Mouse (Mus musculus): ENCODE data around the gene Nectin2.
"Not testable (repeated sequence)": the region's sequence is repeated elsewhere in the genome, so short reads cannot be mapped to it uniquely, and the experiment has no call there.

Nectin2 gene

DNA sequence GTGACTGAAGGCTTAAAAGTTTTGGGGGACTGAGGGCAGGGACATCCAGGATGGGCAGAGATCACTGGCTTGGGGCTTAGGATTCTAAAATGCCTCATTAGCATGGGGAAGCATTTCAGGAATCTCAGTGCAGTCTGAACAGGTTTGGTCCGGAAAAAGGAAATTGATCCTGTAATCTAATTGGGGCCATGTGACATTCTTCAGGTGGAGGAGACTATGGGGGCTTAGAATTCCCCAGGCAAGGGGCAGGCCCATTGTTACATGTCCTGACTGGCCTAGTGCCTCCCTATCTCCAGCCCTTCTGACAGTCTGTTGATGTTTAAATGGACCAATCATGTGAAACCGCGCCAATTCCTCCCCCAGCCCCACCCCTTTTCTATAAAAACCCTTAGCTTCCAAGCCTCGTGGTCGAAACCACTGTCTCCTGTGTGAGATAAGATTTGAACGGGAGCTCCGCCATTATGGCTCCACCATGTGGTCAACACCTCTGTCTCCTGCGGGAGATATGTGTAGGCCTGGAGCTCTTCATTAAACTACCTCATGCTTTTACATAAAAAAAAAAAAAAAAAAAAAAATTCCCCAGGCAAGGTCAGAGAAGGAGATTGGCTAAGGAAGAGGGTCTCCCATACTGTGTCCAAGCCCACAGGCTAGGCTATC lies 63.2 kb downstream of the Nectin2 start:
- DNase-seq (ENCODE audit: low spot score): not testable (repeated sequence)

GRCm38 (mm10) chr7:19686521-19686920 lies 63.8 kb downstream of the Nectin2 start:
- no peak for DNase-seq (ENCODE audit: low spot score)

DNA sequence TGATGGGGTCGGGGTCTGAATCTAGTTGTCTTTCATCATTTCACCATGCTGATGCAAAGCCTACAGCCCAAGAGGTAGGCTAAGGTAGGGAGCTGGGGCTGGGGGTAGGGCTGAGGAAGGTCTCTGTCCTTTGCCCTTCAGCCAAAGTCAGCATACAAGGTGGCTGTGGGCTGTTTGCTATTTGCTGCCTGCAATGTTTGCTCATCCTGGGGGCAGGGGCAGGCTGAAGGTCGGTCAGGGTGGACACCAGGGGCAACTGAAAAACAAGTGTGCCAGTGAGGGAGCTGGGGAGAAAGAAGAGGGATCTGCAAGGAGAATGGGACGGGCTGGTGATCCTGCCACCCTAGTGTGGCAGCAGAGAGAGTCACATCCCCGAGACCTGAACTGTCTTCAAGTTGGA lies 64.9 kb downstream of the Nectin2 start:
- DNase-seq (ENCODE audit: low spot score): no peak

- no peak for DNase-seq (ENCODE audit: low spot score)
Measured at GRCm38 (mm10) chr7:19683771-19684201, 66.5 kb downstream of the Nectin2 start.

DNA sequence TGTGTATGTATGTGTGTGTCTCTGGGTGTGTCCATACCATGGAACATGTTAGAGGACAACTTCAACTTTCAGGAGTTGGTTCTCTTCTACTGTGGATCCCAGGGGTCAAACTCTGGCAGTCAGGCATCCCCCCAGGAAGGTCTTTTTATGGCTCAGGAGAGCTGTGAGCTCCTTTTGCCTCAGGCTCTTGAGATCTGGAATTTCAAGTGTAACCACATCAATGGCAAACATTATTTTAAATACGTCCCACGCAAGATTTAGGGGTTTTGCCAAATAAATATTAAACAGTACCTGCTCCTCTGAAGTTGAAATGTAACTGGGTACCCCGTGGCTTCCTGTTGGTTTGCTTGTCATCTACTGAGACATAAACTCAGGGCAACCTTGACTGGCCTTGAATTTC lies 67.3 kb downstream of the Nectin2 start:
- DNase-seq (ENCODE audit: low spot score): no peak

- no peak for DNase-seq (ENCODE audit: low spot score)
Measured at GRCm38 (mm10) chr7:19681202-19681694, 69.0 kb downstream of the Nectin2 start, which contains the start of the genes Gm44805 and Apoc4. TSS of gene Gm44805 (minus strand) at chr7:19681423. TSS of gene Apoc4 (minus strand) at chr7:19681479.

- no peak for DNase-seq (ENCODE audit: low spot score)
Measured at GRCm38 (mm10) chr7:19680702-19681101, 69.6 kb downstream of the Nectin2 start.

DNA sequence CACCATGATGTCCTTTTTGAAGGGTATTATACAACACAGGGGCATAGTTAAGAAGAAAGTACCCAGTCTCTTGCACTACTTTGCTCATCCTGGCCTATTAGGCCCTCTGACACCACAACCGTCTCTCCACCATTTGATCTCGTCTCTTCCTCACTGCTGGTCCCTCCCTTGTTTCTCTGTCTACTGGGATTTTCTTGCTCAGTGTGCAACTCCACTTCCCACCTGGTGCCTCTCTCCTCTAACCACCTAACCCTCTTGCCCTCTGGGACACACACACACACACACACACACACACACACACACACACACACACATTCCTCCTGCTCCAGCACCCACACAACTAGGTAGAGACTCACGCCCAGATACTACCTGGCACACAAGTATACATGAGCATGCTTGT lies 71.4 kb downstream of the Nectin2 start:
- no peak for DNase-seq (ENCODE audit: low spot score)

GRCm38 (mm10) chr7:19677872-19678271 lies 72.4 kb downstream of the Nectin2 start, which contains the start of gene Apoc2:
TSS of gene Apoc2 (minus strand) at chr7:19677941.
- no peak for DNase-seq (ENCODE audit: low spot score)

- DNase-seq (ENCODE audit: low spot score): no peak
Measured at GRCm38 (mm10) chr7:19676662-19677061, 73.6 kb downstream of the Nectin2 start.

DNA sequence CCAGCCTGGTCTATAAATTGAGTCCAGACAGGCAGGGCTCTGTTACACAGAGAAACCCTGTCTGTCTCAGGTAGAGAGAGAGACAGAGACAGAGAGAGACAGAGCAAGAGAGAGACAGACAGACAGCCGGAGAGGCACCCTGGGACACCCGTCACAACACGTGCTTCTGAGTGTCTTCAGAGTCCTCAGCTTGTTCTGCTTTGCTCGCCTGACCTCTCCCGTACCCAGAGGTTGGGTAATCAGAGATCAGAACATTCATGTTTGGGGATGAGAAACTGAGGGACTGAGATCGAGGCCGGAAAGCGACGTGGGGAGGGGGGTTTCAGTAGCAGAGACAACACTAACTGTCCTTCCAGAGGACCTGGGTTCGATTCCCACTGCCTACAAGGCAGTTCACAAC lies 74.5 kb downstream of the Nectin2 start:
- no peak for DNase-seq (ENCODE audit: low spot score)

DNA sequence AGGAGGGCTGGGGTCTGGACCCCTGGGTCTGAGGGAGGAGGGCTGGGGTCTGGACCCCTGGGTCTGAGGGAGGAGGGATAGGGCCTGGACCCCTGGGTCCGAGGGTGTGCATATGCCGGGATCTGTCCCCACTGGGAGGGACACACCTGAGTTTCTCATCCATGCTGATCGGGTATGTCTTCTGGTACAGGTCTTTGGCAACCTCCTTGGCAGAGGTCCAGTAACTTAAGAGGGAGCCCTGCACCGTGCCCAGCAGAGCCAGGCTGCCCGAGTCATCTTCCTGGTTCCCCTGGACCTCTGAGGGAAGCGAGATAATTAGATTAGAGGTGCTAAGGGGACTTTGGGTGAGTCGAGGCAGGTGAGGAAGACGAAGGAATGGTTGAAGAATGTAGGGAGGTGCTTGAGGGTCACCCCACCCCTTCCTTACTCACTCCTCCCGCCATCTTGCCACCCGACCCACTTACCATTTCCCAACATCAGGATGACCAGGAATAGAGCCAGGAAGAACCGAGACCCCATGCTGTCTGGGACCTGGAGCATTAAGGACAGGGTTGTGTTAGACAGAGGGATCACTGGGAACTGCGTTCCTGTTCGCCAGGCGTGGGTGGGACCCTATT lies 77.1 kb downstream of the Nectin2 start:
- no peak for DNase-seq (ENCODE audit: low spot score)

DNA sequence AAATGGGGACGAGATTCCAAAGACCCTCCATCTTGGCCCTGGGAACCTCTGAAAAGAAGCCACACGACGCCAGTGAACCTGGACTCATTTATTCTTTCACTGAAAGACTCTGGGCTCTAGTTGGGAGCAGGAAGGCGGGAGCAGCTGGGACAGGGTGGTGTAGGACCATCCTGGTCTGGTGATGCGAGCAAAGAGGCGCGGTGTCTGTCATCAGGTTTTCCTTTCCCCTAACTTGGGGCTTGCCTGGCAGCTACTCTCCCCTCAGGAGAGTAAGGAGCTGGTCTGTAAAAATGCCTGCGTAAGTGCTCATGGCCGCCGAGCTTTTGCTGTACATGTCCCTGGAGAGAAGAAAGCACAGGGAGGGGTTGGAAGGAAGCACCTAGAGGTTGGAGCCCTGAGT lies 78.8 kb downstream of the Nectin2 start:
- no peak for DNase-seq (ENCODE audit: low spot score)

- DNase-seq (ENCODE audit: low spot score): peak; percentile 94
Measured at GRCm38 (mm10) chr7:19668947-19669721, 81.1 kb downstream of the Nectin2 start.

GRCm38 (mm10) chr7:19667434-19667833 lies 82.8 kb downstream of the Nectin2 start:
- no peak for DNase-seq (ENCODE audit: low spot score)

DNA sequence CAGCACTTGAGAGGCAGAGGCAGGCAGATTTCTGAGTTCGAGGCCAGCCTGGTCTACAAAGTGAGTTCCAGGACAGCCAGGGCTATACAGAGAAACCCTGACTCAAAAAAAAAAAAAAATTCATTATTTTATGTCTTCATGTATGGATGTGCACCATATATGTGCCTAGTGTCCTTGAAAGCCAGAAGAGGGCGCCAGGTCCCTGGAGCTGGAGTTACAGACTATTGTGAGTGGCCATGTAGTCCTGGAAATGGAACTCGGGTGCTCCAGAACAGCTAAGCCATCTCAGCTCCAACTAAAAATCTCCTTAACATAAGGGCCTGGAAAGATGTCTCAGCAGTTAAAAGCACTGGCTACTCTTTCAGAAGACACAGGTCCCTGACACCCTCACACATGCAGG lies 83.5 kb downstream of the Nectin2 start:
- DNase-seq (ENCODE audit: low spot score): no peak
